Mouse (Mus musculus): ENCODE results near the gene Chd3.

The Chd3 gene

DNA sequence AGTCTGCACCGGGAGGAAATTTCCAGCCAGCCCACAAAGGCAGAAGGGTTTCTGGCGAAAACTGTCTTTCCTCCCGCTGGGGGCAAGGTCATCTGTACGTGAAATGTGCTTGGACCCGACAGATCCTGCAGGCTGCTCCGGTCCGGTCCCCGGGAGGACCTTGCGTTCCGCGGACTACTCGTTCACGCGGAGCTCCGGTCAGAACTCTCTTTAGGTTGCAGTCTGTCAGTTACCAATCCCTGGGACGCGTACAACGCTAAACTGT, 40.8 kb upstream of the Chd3 start:
- POLR2A ChIA-PET: interaction anchor here (0.6 to 7.4 kb wide), 40 partner anchors 8 to 467 kb away, joined by 3 to 136 read pairs (median 4); partner anchors contain the start of genes Cyb5d1 (in 2 of the 4), Naa38 (in 2 of the 4), Trp53 (in 2 of the 4) and Wrap53 (in 2 of the 4)
- CTCF ChIA-PET: interaction anchor here in 2 of 4 experiments (0.6 to 3.5 kb wide), 5 partner anchors 18 to 390 kb away, joined by 3 to 15 read pairs (median 3); partner anchors contain the start of genes Sox15 (in 1 of the 2), Trp53 (in 1 of the 2) and Wrap53 (in 1 of the 2)

DNA sequence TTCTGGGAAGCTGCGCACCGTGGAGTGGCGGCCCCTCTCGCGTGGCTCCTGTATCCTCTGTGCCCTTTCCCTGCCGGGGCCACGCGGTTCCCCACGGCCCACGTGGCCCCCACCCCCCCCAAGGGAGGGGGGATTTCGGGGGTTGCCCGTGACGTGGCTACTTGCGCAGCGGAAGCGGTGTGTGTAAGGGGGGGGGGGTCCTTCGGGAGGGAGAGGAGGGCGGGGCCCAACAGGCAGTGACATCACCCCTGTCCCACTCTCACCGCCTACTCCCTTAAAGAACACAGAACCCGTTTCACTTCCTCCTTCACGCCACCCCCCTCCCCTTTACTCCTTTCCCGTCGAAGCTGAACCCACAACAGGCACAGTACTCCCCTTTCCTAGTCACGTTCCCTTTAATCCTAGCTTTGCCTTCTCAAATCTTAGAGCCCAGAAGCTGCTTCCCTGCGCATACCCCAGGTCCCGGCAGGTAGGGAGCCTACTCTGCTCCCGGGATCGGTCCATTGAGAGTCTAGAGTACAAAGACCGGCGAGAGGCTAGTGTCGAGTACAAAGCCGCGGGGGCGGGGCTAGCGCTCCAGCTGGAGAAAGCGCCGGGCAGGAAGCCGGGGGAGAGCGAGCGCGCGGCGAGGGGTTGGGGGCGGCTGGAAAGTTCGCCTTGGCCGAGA, 40.3 kb upstream of the Chd3 start:
- CTCF ChIA-PET: interaction anchor here in 3 of 4 experiments (0.6 to 3.5 kb wide), 10 partner anchors 13 to 1733 kb away, joined by 3 to 15 read pairs (median 3); partner anchors contain the start of genes Sox15 (in 1 of the 3), Trp53 (in 1 of the 3) and Wrap53 (in 1 of the 3)
- POLR2A ChIA-PET: interaction anchor here (0.6 to 7.4 kb wide), 46 partner anchors 8 to 512 kb away, joined by 3 to 136 read pairs (median 4); partner anchors contain the start of genes Cyb5d1 (in 3 of the 4), Naa38 (in 3 of the 4), Atp1b2 (in 2 of the 4) and Cntrob (in 2 of the 4)

DNA sequence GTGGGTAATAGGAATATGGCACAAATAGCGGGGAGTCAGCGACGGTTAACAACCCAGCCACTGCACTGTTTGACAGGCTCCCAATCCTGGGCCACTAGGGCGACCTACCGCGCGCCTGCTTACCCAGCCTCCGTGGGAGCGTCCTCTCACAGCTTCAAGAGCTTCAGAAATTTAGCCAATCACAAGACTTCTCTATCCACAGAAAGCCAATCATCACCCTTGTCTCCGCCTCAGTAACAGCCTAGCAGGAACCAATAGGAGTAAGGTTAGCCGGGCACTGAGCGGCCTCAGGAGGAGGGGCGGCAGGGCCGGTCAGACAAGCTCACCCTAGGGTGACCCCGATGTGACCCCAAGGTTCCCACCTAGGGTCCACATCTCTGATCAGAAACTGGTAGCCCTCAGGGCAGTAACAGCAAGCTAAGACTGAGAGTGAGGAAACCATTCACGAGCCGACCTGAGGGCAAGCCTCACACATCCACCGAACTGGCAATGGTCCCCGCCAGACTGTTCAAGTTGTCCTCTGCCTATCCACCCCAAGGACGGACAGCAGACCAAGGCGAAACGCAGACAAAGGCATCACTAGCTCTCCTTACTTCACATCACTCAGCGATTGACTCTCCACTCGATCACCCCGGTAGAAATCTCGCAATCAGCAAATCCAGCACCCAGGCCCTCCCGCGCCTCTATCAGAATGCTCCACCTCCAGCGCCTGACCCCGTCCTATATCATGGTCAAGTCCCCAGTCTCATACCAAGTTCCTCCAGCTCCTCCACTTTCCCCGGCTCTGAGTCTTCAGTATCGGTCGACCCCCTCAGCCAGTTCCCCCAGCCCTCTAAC, 39.6 kb upstream of the Chd3 start:
- ChIA-PET POLR2A (interaction anchor here (0.7 to 7.4 kb wide), 51 partner anchors 9 to 513 kb away, joined by 3 to 136 read pairs (median 4); partner anchors contain the start of genes Cyb5d1 (in 3 of the 4), Naa38 (in 3 of the 4), Cd68 (in 2 of the 4) and Cntrob (in 2 of the 4)), CTCF (interaction anchor here in 3 of 4 experiments (0.6 to 3.5 kb wide), 10 partner anchors 12 to 1732 kb away, joined by 3 to 15 read pairs (median 3); partner anchors contain the start of gene Sox15 (in 1 of the 3))

DNA sequence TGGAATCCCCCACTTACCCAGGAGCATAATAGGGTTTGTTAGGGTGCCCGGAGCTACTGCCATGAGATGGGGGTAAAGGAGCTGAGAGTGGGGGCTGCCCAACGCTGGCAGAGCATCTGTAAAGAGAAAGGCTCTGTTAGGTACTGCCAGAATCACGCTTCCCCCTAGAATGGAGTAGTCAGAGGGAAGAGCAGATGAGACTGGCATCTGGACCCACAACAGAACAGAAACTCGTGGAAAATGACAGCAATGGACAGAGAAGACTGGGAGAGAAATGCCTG, 38.5 kb upstream of the Chd3 start:
- POLR2A ChIA-PET: interaction anchor here in 3 of 4 experiments (0.6 to 7.4 kb wide), 9 partner anchors 11 to 514 kb away, joined by 3 to 136 read pairs (median 32); partner anchors contain the start of genes Cyb5d1 (in 2 of the 3), Naa38 (in 2 of the 3), Eif5a (in 1 of the 3) and Tmem88 (in 1 of the 3)
- CTCF ChIA-PET: interaction anchor here in 2 of 4 experiments (1.5 to 3.5 kb wide), 2 partner anchors 21 to 106 kb away, joined by 4 to 15 read pairs; no protein-coding TSS in a partner anchor

DNA sequence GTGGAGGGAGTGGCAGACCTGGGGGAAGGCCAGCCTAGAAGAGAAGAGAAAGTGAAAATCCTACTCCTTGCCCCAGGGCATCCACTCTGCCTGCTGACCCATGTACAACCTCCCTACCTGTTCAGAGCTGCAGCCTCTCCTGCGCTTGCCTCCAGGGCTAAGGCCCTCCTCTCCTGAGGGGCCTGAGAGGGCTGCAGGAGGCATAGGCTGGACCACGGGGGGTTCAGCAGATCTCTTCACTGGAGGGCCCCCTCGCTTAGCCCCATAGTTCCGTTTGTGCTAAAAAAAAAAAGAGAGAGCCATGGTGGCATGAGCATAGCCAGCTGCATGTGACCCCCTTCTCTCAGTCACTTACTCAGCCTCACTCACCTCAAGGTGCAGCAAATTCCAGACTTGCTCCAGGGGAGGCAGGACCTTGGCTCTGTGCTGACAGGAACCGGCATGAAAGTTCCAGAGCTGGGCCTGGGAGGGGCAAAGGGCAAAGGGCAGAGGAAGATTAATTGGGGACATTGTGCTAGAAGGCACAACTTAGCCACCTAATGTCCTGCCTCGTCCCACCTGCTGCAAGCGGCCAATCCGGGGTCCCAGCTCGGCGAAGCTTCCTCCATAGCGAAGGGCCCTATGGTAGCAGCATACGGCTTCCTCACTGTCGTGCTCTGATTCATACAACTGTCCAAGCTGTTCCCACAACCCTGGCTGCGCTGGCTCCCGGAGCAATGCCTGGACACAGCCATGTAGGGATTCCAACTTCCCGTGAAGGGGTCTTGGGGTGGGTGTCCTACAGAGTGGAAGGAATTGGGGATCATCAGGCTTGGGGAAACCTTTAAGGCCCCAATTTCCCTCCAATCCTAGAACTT, 37.9 kb upstream of the Chd3 start:
- CTCF ChIA-PET: interaction anchor here in 2 of 4 experiments (0.6 to 3.5 kb wide), 5 partner anchors 21 to 141 kb away, joined by 3 to 15 read pairs (median 3); no protein-coding TSS in a partner anchor
- POLR2A ChIA-PET: interaction anchor here in 2 of 4 experiments (0.6 to 7.4 kb wide), 6 partner anchors 11 to 334 kb away, joined by 3 to 136 read pairs (median 33); partner anchors contain the start of genes Cyb5d1 (in 1 of the 2) and Naa38 (in 1 of the 2)

DNA sequence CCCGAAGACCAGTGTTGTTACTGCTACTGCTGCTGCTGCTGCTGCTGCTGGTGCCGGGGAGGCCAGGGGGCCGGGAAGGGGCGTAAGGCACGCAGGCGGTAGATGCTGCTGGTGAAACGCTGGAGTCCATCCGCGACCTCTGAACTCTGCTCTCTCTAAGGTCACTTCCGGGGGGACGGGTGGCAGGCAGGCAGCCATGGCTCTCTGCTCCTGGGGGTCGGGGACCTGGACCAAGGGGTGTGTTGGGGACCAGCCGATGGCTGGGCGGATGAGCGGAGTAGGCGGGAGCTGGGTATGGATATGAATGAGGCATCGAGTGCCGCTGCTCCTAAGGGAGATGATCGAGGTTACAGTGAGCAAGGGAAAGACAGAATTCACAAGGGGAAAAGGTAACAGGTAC, 37.1 kb upstream of the Chd3 start:
- POLR2A ChIA-PET: interaction anchor here in 2 of 4 experiments (1.3 to 7.4 kb wide), 4 partner anchors 8 to 83 kb away, joined by 3 to 136 read pairs (median 4); partner anchors contain the start of genes Cntrob (in 1 of the 2), Cyb5d1 (in 1 of the 2) and Trappc1 (in 1 of the 2)
- CTCF ChIA-PET: interaction anchor here in 3 of 4 experiments (0.8 to 1.7 kb wide), 3 partner anchors 26 to 107 kb away, joined by 3 to 4 read pairs (median 3); no protein-coding TSS in a partner anchor

DNA sequence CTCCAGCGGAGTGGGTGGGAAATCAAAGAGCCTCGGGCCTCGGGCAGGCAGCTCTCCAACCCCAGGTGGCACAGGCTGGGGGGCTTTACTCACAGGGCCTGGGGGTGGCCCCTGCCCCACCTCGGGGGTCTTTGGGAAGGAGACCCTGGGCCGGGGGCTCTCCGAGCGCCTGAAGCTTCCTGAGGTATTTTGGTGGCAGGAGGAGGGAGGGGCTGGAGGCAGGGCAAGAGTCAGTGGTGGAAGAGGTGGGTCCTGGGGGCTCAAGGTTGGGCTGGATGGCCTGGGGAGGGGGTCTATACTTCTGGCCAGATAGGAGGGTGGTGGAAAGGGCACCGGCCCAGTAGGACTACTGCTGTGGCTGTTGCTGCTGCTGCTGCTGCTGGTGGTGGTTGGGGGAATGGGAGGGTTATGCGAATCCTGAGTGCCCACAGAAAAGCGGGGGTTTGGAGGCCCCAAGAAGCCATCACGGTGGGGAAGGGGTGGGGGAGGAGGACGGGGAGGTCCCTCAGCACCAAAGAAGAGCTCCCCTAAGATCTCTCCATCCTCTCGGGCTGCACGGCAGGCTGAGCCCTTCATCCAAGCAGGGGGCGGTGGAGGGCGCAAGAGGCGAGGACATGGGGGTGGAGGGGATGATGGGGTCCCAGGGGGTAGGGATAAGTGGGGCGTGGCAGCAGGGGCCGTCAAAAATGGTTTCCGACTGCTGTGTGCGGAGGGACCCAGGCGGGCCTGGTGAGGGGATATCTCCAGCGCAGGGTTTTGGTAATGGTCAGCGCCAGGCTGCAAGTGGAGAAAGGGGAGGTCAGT, 36.4 kb upstream of the Chd3 start:
- ChIA-PET CTCF (interaction anchor here in 3 of 4 experiments (0.7 to 1.7 kb wide), 3 partner anchors 108 to 543 kb away, joined by 3 to 4 read pairs (median 3); no protein-coding TSS in a partner anchor), POLR2A (interaction anchor here in 2 of 4 experiments (1.3 to 7.4 kb wide), 4 partner anchors 9 to 82 kb away, joined by 3 to 136 read pairs (median 4); partner anchors contain the start of genes Cntrob (in 1 of the 2), Cyb5d1 (in 1 of the 2) and Trappc1 (in 1 of the 2))

DNA sequence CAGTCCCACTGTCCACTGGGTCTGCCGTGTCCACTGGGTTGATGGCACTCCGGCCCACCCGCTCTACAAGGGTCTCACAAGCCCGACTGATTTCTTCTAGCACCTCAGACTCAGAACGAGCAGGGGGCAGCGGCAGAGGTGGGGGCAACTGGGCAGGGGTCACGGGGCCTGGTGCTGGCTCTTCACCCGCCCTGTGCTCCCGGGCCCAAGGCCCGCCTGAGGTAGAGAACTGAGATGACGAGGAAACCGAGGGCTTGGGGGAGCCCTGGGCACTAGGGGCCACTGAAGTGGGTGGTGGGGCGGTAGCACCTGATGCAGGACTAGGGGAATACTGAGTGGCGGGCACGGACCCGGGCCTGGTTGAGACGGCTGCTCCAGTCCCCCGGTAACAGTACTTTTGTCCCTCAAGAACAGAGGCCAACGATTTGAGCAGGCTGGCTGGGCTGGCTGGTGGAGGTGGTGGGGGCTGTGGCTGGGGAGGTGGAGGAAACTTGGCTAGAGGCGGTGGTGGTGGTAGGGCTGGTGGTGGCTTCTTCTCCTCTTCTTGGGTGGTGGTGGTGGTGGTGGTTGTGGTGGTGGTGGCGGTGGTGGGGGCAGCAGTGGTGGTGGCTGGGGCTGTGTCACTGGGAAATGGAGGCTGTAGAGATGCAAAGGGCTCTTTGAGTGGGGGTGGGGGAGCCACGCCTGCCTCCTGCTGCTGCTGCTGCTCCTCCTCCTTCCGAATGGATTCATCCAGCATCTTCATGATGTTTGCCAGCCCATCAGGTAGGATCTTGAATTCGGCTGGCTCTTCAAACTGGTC, 35.6 kb upstream of the Chd3 start:
- POLR2A ChIA-PET: interaction anchor here in 3 of 4 experiments (0.7 to 7.4 kb wide), 13 partner anchors 9 to 81 kb away, joined by 3 to 136 read pairs (median 4); partner anchors contain the start of genes Cyb5d1 (in 2 of the 3), Naa38 (in 2 of the 3), Cntrob (in 1 of the 3) and Trappc1 (in 1 of the 3)
- CTCF ChIA-PET: no interaction called here

DNA sequence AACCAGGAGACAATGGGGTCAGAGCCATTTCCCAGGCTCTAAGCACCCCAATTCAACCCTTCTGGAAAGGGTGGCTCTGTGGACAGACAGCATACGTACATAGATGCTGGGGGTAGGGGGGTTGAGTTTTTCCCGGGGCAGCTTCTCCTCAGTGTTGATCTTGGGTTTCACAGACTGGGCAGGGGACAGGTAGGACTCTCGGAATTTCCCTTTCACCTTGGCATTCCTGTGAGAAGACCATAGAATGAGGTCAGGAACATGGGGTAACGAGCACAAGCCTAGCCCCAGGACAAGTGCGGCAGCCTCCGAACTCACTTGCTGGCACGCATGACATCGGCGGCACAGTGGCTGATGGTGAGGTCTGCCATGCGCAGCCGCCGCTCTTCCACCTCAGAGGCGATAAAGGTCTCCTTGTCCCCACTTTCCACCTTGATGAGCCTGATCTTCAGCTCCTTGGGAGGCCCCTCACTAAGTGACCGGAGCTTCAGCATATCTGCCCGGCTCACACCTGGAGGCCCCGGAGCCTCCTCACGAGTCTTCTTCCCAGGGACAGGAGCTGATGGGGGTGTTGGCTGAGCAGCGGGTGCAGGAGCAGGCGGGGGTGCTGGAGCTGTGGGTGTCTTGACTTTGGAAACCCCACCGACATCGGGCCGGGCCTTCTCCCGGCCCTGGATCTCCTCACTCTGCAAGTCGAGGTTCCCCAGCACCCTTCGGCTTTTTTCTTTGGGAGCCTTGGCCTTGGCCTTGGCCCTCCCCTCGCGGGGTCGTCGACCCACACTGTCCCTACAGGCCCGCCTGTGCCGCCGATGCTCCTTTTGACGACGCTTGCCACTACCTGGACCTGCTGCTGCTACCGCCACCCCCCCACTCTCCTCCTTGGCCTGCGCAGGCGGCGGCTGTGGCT, 34.7 kb upstream of the Chd3 start:
- POLR2A ChIA-PET: interaction anchor here in 3 of 4 experiments (0.7 to 2.1 kb wide), 11 partner anchors 8 to 74 kb away, joined by 3 to 7 read pairs (median 4); partner anchors contain the start of genes Cyb5d1 (in 2 of the 3) and Naa38 (in 2 of the 3)
- CTCF ChIA-PET: no interaction called here

DNA sequence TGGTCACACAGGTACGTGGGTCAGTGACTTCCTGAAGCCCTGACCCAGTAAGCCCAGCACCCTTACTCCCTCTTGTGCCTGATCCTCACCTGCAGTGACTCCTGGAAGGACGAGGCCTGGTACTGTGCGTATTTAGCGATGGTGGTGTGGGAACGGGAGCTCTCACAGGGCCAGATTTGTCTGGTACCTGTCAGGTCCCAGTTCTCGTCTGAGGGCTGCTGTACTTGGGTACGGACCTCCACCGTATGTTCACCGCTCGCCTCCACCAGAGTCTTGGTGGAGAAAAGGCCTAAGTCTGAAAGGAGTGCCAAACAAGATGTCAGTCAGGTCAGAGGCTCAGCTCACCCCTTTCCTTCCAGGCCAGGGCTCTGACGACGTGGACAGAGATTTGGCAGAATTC, 32.8 kb upstream of the Chd3 start:
- ChIA-PET POLR2A (interaction anchor here (0.6 to 2.9 kb wide), 17 partner anchors 8 to 312 kb away, joined by 3 to 19 read pairs (median 4); partner anchors contain the start of genes Cntrob (in 1 of the 4), Kdm6b (in 1 of the 4) and Trappc1 (in 1 of the 4)), CTCF (interaction anchor here (0.5 to 1.2 kb wide), 15 partner anchors 9 to 287 kb away, joined by 3 to 11 read pairs (median 4); no protein-coding TSS in a partner anchor)

DNA sequence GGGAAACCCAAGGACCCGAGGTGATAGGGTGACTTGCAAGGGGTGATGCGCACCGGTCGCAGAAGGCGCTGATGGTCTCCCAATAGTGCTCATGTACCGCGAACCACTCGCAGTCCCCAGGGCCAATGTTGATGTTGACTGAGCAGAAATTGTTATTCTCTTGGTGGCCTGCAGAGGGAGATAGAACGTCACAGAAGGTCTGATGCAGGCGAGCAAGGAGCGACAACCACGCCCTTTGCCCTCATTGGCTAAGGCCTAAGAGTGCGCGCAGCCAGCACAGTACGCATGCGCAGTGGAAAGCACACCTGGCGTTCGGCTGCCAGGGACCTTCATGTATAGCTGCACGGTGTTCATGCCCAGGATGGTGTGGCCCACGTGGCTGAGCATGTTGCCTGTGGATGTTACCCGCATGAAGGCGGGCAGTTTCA, 32.0 kb upstream of the Chd3 start:
- CTCF ChIA-PET: interaction anchor here (0.5 to 1.2 kb wide), 15 partner anchors 10 to 318 kb away, joined by 3 to 11 read pairs (median 3); no protein-coding TSS in a partner anchor

DNA sequence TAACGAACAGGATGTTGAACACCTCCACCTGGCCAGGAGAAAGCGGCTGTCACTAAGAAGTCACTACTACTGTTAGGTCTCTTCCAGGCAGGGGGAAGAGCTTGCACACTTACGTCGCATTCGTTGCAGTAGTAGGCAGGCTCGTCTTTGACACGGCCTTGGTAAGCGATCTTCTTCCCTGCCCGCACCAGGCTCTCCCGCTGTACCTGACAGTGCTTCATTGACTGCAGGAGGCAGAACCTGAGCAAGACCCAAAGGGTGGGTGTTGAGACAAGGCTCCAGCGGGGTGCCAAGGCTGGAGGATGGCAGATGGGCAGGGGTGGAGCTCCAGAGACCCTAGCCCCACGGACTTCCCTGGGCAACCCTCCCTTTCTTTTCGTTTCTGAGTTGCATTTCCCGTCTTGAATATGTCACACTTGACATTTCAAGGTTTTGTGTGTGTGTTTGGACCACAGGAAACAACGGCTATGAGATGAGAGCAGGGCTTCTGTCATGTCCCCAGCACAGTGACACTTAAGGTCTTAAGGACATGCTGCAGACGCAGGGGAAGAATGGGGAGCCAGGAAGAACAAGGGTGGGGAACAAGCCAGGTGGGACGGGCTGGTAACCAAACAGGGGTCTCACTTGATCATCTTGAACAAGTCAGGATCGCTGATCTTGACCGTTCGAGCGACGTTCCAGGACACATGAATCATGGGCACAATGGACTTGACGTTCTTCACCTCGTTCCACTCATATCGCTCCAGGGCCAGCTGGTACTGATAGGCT, 31.1 kb upstream of the Chd3 start:
- ChIA-PET POLR2A (interaction anchor here (0.6 to 2.9 kb wide), 26 partner anchors 9 to 591 kb away, joined by 3 to 19 read pairs (median 4); partner anchors contain the start of genes Trp53 (in 2 of the 4), Wrap53 (in 2 of the 4) and Mpdu1 (in 1 of the 4)), CTCF (interaction anchor here (0.8 to 1.4 kb wide), 8 partner anchors 29 to 140 kb away, joined by 3 to 8 read pairs (median 5); no protein-coding TSS in a partner anchor)

More for the DNA sequence above, 32.0 kb upstream of the Chd3 start:
- POLR2A ChIA-PET: interaction anchor here in 3 of 4 experiments (0.6 to 2.9 kb wide), 16 partner anchors 8 to 313 kb away, joined by 3 to 19 read pairs (median 4); partner anchors contain the start of genes Cntrob (in 1 of the 3) and Trappc1 (in 1 of the 3)
